ENCODE assay signal across 8 mouse cellular contexts in the genomic region with DNA sequence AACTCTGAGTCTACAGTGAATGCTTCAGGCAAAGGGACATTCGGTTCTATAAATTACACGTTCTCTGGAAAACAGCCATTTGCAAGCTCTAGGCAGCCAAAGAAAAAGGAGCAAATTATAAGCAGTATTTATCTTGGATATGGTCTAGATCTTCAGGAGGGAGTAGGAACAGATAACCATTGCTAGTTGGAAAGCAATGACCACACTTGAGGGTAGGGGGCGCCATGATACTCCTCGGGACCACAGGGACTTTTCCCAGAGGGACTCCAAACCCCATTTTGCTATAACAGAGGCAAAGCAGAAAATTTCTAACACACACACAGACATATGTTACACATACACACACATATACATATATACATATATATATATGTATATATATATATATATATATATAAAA. TPM values are rescaled to one million over a fixed set of nuclear protein-coding genes. Genes with fewer than 3 reads are reported as not detected.
DNase-seq lines count a peak whose midpoint lies in the region; ATAC-seq and TF ChIP-seq lines count a peak whose summit lies in the region.

No protein-coding gene starts in this region.

- WGBS in stomach, postnatal 0 days = 15% methylated on average over 4 of the region's 4 CpGs

- H3K4me1 ChIP-seq in bone marrow macrophage, adult 2 months (ENCODE audit: control insufficient read depth, insufficient read depth, low read length) = peaks cover 23% of the 10 kb centered on the region
- peaks cover 15% of the 10 kb centered on the region for H3K4me1 ChIP-seq in stomach, postnatal 0 days (replicated peaks; ENCODE audit: control insufficient read depth, insufficient read depth)

- H3K4me3 ChIP-seq in bone marrow macrophage, adult 2 months (ENCODE audit: insufficient read depth, low read length) = no peak overlapping the region
- peak overlapping the region; percentile 25 for H3K4me3 ChIP-seq in stomach, postnatal 0 days (ENCODE audit: low read depth, low read length)

- H3K4me2 ChIP-seq in stomach, postnatal 0 days (replicated peaks; ENCODE audit: low read depth) = peak overlapping the region; percentile 52

- no peaks in the 10 kb centered on the region for H3K36me3 ChIP-seq in stomach, postnatal 0 days (ENCODE audit: control insufficient read depth, insufficient read depth, low read length)

- H3K27ac ChIP-seq in bone marrow macrophage, adult 2 months (ENCODE audit: insufficient read depth, low read depth, low read length) = no peak overlapping the region
- H3K27ac ChIP-seq in stomach, postnatal 0 days (replicated peaks) = no peak overlapping the region; the same call in 1 of the 2 replicates

- 0 out of 2 replicates have a peak, but pooled peaks have one; percentile 19 for TF ChIP-seq CTCF in bone marrow macrophage, adult 2 months (IDR thresholded peaks at IDR 0.05; ENCODE audit: low read depth, low read length)
- TF ChIP-seq CTCF in stomach, postnatal 0 days (IDR thresholded peaks at IDR 0.05; ENCODE audit: low read depth) = peak; percentile 78

- ATAC-seq in stomach, postnatal 0 days (ENCODE audit: low FRiP score, low TSS enrichment) = no peak

- no peak for TF ChIP-seq POLR2A in bone marrow macrophage, adult 2 months (IDR thresholded peaks at IDR 0.05; ENCODE audit: borderline replicate concordance, low read depth, low read length)

- no peak for TF ChIP-seq EP300 in stomach, postnatal 0 days (optimal IDR thresholded peaks at IDR 0.05)

- peak; percentile 37 for DNase-seq in adrenal gland, postnatal 10 days
- no peak for DNase-seq in adrenal gland, postnatal 4 days (ENCODE audit: low spot score in 2 of 2)
- DNase-seq in left cerebral cortex, postnatal 14 days (ENCODE audit: low spot score in 2 of 2) = peak; percentile 22 to 24
- DNase-seq in left cerebral cortex, postnatal 25 days (ENCODE audit: low spot score in 2 of 2) = no peak
- peak; percentile 33 to 60 for DNase-seq in kidney, postnatal 25 days
- peak; percentile 72 for DNase-seq in stomach, postnatal 0 days (ENCODE audit: low spot score)
- DNase-seq in frontal cortex, postnatal 14 days (ENCODE audit: low spot score in 2 of 2) = no peak

- peak overlapping the region; percentile 49 for H3K9ac ChIP-seq in stomach, postnatal 0 days (ENCODE audit: low read length)

- intact Hi-C loops in left cerebral cortex, postnatal 14 days (cut with DNase I) = loop anchor here (5.0 to 10.0 kb wide), 2 partner anchors 152 to 285 kb away; no protein-coding TSS in a partner anchor
- intact Hi-C loops in left cerebral cortex, postnatal 25 days (cut with DNase I) = loop anchor here (5.0 kb wide), 1 partner anchor 152 kb away; no protein-coding TSS in a partner anchor

- no peaks in the 10 kb centered on the region for H3K27me3 ChIP-seq in stomach, postnatal 0 days (ENCODE audit: control insufficient read depth, insufficient read depth, low read length)

- H3K9me3 ChIP-seq in stomach, postnatal 0 days (ENCODE audit: control insufficient read depth, low read length) = no peaks in the 10 kb centered on the region

RNA-seq across cellular contexts. Expression of a gene that starts 3.5 kb away (rescaled TPM):
- 1 to 10 TPM; 6.1 to 7.3 TPM for total RNA-seq in adrenal gland, postnatal 10 days (2021)
- total RNA-seq in adrenal gland, postnatal 4 days (2021) = 10 to 100 TPM in 1 of 2 experiments, 1 to 10 TPM in 1; 10.0 to 12.4 TPM
- total RNA-seq in left cerebral cortex, postnatal 14 days (2021) = 10 to 100 TPM; 11.3 to 11.4 TPM
- 10 to 100 TPM; 10.8 to 12.6 TPM for total RNA-seq in left cerebral cortex, postnatal 25 days (2021)
- 1.7 and 2.5 TPM in 2 replicates for polyA plus RNA-seq in bone marrow macrophage, adult 2 months (2012; ENCODE audit: insufficient read depth, insufficient read length, missing spikeins)
- 78.8 and 80.3 TPM in 2 replicates for polyA plus RNA-seq in stomach, postnatal 0 days (2015; fragmentation: Nextera tagmentation; extraction: Ambion mirVana)

Comparison
In these comparisons a context has a peak if more than half of its experiments do, and no peak if none do; other contexts are left out.
1. DNase-seq: peak in adrenal gland, postnatal 10 days (single experiment), left cerebral cortex, postnatal 14 days (2 of 2), kidney, postnatal 25 days (2 of 2) and stomach, postnatal 0 days (single experiment); none in adrenal gland, postnatal 4 days (0 of 2), left cerebral cortex, postnatal 25 days (0 of 2) and frontal cortex, postnatal 14 days (0 of 2).